Mouse (Mus musculus) forebrain, embryonic 12.5 days (tissue): ENCODE data around the gene Mtf1. TPM values are rescaled to one million over a fixed set of nuclear protein-coding genes. Genes with fewer than 3 reads are reported as not detected.

Experiments
- ATAC-seq: fragments of 200-750 bp; cut with Nextera tagmentation; 2 replicates; pipeline ENCODE4 v1.8.0; 2017; ENCODE audit warnings: moderate TSS enrichment; ENCODE audit not compliant: low FRiP score
- H3K27ac ChIP-seq: fragments of 300-500 bp; sonication (generic); 2 replicates; pipeline ENCODE4 v1.5.1; 2016; ENCODE audit warnings: mild to moderate bottlenecking
- H3K27me3 ChIP-seq: fragments of 300-500 bp; sonication (generic); 2 replicates; pipeline ENCODE4 v1.6.1; 2016; ENCODE audit warnings: mild to moderate bottlenecking
- H3K36me3 ChIP-seq: fragments of 300-500 bp; sonication (generic); replicated peaks from 2 replicates; pipeline ENCODE4 v1.6.1; 2016; ENCODE audit warnings: mild to moderate bottlenecking
- H3K4me1 ChIP-seq: fragments of 300-500 bp; sonication (generic); 2 replicates; pipeline ENCODE4 v1.6.1; 2016
- H3K4me2 ChIP-seq: fragments of 300-500 bp; sonication (generic); 2 replicates; pipeline ENCODE4 v1.6.1; 2016; ENCODE audit warnings: mild to moderate bottlenecking, moderate library complexity
- H3K4me3 ChIP-seq: fragments of 300-500 bp; sonication (generic); replicated peaks from 2 replicates; pipeline ENCODE4 v1.5.1; 2016; ENCODE audit warnings: mild to moderate bottlenecking
- H3K9ac ChIP-seq: fragments of 300-500 bp; sonication (generic); 2 replicates; pipeline ENCODE4 v1.6.1; 2016; ENCODE audit warnings: mild to moderate bottlenecking
- H3K9me3 ChIP-seq: fragments of 300-500 bp; sonication (generic); 2 replicates; pipeline ENCODE4 v1.6.1; 2016
- WGBS: fragments of 180-500 bp; shearing (Covaris S2); methylation state at CpG from one replicate; pipeline ENCODE4 v1.1.7; 2016; 5-methylcytosine and 5-hydroxymethylcytosine counted together
- polyA plus RNA-seq: library from polyadenylated mRNA; unstranded; fragments of >200 nt; fragmentation: Nextera tagmentation; extraction: Ambion mirVana; gene quantifications from 2 replicates; pipeline ENCODE4 v1.2.1, GENCODE M21; 2016

Mtf1 gene
- polyA plus RNA-seq, 1 experiment from 2014 or later: 13.6 TPM

- Histone ChIP-seq H3K27ac (no peak overlapping the region), H3K36me3 (peaks cover 50% of the 10 kb centered on the region)
Observed at GRCm38 (mm10) chr4:124809136-124809883, 7.4 kb downstream of the Mtf1 start.

GRCm38 (mm10) chr4:124810056-124810455, 8.2 kb downstream of the Mtf1 start:
- no peak for ATAC-seq
- Histone ChIP-seq H3K9me3 (no peaks in the 10 kb centered on the region), H3K9ac (no peak overlapping the region), H3K27me3 (no peaks in the 10 kb centered on the region), H3K4me3 (no peak overlapping the region), H3K4me1 (peaks cover 8% of the 10 kb centered on the region; the same call in 1 of the 2 replicates), H3K4me2 (no peak overlapping the region), H3K27ac (no peak overlapping the region), H3K36me3 (peaks cover 42% of the 10 kb centered on the region)
- whole genome bisulfite sequencing: 88% methylated on average over 7 of the region's 7 CpGs

More at GRCm38 (mm10) chr4:124809136-124809883, 7.4 kb downstream of the Mtf1 start:
- no peak overlapping the region for H3K4me2 ChIP-seq
- no peak for ATAC-seq
- no peak overlapping the region for H3K9ac ChIP-seq
- peaks cover 8% of the 10 kb centered on the region; the same call in 1 of the 2 replicates for H3K4me1 ChIP-seq
- no peaks in the 10 kb centered on the region for H3K9me3 ChIP-seq
- 89% methylated on average over 9 of the region's 9 CpGs for WGBS
- no peaks in the 10 kb centered on the region for H3K27me3 ChIP-seq
- no peak overlapping the region for H3K4me3 ChIP-seq

GRCm38 (mm10) chr4:124811347-124811975, 9.6 kb downstream of the Mtf1 start:
- H3K27me3 ChIP-seq: no peaks in the 10 kb centered on the region
- peaks cover 8% of the 10 kb centered on the region; the same call in 1 of the 2 replicates for H3K4me1 ChIP-seq
- H3K4me3 ChIP-seq: no peak overlapping the region
- WGBS: 14% methylated on average over 9 of the region's 9 CpGs
- H3K9ac ChIP-seq: no peak overlapping the region
- H3K27ac ChIP-seq: no peak overlapping the region
- no peak overlapping the region for H3K4me2 ChIP-seq
- H3K9me3 ChIP-seq: no peaks in the 10 kb centered on the region
- ATAC-seq: no peak
- peaks cover 34% of the 10 kb centered on the region for H3K36me3 ChIP-seq

- no peak for ATAC-seq
- H3K9ac ChIP-seq: no peak overlapping the region
- H3K36me3 ChIP-seq: peaks cover 24% of the 10 kb centered on the region
- 95% methylated on average over 11 of the region's 11 CpGs for WGBS
- no peak overlapping the region for H3K27ac ChIP-seq
- H3K4me2 ChIP-seq: no peak overlapping the region
- H3K4me1 ChIP-seq: peaks cover 16% of the 10 kb centered on the region
- H3K4me3 ChIP-seq: no peak overlapping the region
- no peaks in the 10 kb centered on the region for H3K9me3 ChIP-seq
- no peaks in the 10 kb centered on the region for H3K27me3 ChIP-seq
Observed at GRCm38 (mm10) chr4:124815901-124816300, 14.0 kb downstream of the Mtf1 start.

GRCm38 (mm10) chr4:124817803-124818202, 15.9 kb downstream of the Mtf1 start:
- Histone ChIP-seq H3K4me2 (no peak overlapping the region), H3K27me3 (no peaks in the 10 kb centered on the region), H3K36me3 (peaks cover 35% of the 10 kb centered on the region), H3K9me3 (no peaks in the 10 kb centered on the region), H3K27ac (no peak overlapping the region), H3K4me3 (no peak overlapping the region), H3K4me1 (peaks cover 10% of the 10 kb centered on the region), H3K9ac (no peak overlapping the region)
- WGBS: 23% methylated on average over 6 of the region's 6 CpGs
- no peak for ATAC-seq

- Histone ChIP-seq H3K27me3 (no peaks in the 10 kb centered on the region), H3K4me3 (no peak overlapping the region), H3K4me2 (no peak overlapping the region), H3K27ac (no peak overlapping the region), H3K9me3 (no peaks in the 10 kb centered on the region), H3K9ac (no peak overlapping the region), H3K36me3 (peaks cover 44% of the 10 kb centered on the region), H3K4me1 (peaks cover 10% of the 10 kb centered on the region)
- no peak for ATAC-seq
- 97% methylated on average over 4 of the region's 4 CpGs for WGBS
Observed at GRCm38 (mm10) chr4:124818832-124819231, 16.9 kb downstream of the Mtf1 start.

- ATAC-seq: no peak
- Histone ChIP-seq H3K9ac (no peak overlapping the region), H3K4me1 (no peaks in the 10 kb centered on the region), H3K4me3 (no peak overlapping the region), H3K27me3 (no peaks in the 10 kb centered on the region), H3K9me3 (no peaks in the 10 kb centered on the region), H3K36me3 (peaks cover 76% of the 10 kb centered on the region), H3K4me2 (no peak overlapping the region), H3K27ac (no peak overlapping the region)
- 94% methylated on average over 6 of the region's 6 CpGs for whole genome bisulfite sequencing
Observed at GRCm38 (mm10) chr4:124824967-124825366, 23.1 kb downstream of the Mtf1 start.

GRCm38 (mm10) chr4:124825371-124825965, 23.6 kb downstream of the Mtf1 start:
- H3K4me1 ChIP-seq: no peaks in the 10 kb centered on the region
- no peak overlapping the region for H3K4me2 ChIP-seq
- no peaks in the 10 kb centered on the region for H3K9me3 ChIP-seq
- no peaks in the 10 kb centered on the region for H3K27me3 ChIP-seq
- no peak overlapping the region for H3K27ac ChIP-seq
- H3K36me3 ChIP-seq: peaks cover 73% of the 10 kb centered on the region
- H3K4me3 ChIP-seq: no peak overlapping the region
- H3K9ac ChIP-seq: no peak overlapping the region
- WGBS: 94% methylated on average over 21 of the region's 21 CpGs
- no peak for ATAC-seq

- H3K9me3 ChIP-seq: no peaks in the 10 kb centered on the region
- no peaks in the 10 kb centered on the region for H3K4me1 ChIP-seq
- peaks cover 56% of the 10 kb centered on the region for H3K36me3 ChIP-seq
- H3K27me3 ChIP-seq: no peaks in the 10 kb centered on the region
- no peak overlapping the region for H3K4me3 ChIP-seq
- no peak overlapping the region for H3K4me2 ChIP-seq
- 88% methylated on average over 5 of the region's 5 CpGs for WGBS
- no peak for ATAC-seq
- no peak overlapping the region for H3K27ac ChIP-seq
- H3K9ac ChIP-seq: no peak overlapping the region
Observed at GRCm38 (mm10) chr4:124829671-124830070, 27.8 kb downstream of the Mtf1 start.

GRCm38 (mm10) chr4:124832796-124833195, 30.9 kb downstream of the Mtf1 start:
- Histone ChIP-seq H3K27me3 (no peaks in the 10 kb centered on the region), H3K9ac (no peak overlapping the region), H3K4me1 (no peaks in the 10 kb centered on the region), H3K36me3 (peaks cover 45% of the 10 kb centered on the region), H3K4me3 (no peak overlapping the region), H3K9me3 (no peaks in the 10 kb centered on the region), H3K4me2 (no peak overlapping the region), H3K27ac (no peak overlapping the region)
- ATAC-seq: no peak
- 96% methylated on average over 10 of the region's 10 CpGs for WGBS

- WGBS: 90% methylated on average over 14 of the region's 14 CpGs
- H3K9me3 ChIP-seq: no peaks in the 10 kb centered on the region
- peaks cover 69% of the 10 kb centered on the region for H3K36me3 ChIP-seq
- H3K9ac ChIP-seq: no peak overlapping the region
- ATAC-seq: no peak
- H3K27me3 ChIP-seq: no peaks in the 10 kb centered on the region
- no peak overlapping the region for H3K27ac ChIP-seq
- H3K4me3 ChIP-seq: no peak overlapping the region
- no peak overlapping the region for H3K4me2 ChIP-seq
- H3K4me1 ChIP-seq: no peaks in the 10 kb centered on the region
Observed at GRCm38 (mm10) chr4:124838035-124838700, 36.3 kb downstream of the Mtf1 start.

GRCm38 (mm10) chr4:124840998-124841397, 39.1 kb downstream of the Mtf1 start:
- Histone ChIP-seq H3K27ac (no peak overlapping the region), H3K36me3 (peaks cover 74% of the 10 kb centered on the region), H3K4me2 (no peak overlapping the region), H3K4me1 (no peaks in the 10 kb centered on the region), H3K27me3 (no peaks in the 10 kb centered on the region), H3K4me3 (no peak overlapping the region), H3K9ac (no peak overlapping the region), H3K9me3 (no peaks in the 10 kb centered on the region)
- no peak for ATAC-seq
- 100% methylated on average over 1 of the region's 1 CpGs for WGBS
